Mouse (Mus musculus): ENCODE data around the gene Wbp1.

DNA sequence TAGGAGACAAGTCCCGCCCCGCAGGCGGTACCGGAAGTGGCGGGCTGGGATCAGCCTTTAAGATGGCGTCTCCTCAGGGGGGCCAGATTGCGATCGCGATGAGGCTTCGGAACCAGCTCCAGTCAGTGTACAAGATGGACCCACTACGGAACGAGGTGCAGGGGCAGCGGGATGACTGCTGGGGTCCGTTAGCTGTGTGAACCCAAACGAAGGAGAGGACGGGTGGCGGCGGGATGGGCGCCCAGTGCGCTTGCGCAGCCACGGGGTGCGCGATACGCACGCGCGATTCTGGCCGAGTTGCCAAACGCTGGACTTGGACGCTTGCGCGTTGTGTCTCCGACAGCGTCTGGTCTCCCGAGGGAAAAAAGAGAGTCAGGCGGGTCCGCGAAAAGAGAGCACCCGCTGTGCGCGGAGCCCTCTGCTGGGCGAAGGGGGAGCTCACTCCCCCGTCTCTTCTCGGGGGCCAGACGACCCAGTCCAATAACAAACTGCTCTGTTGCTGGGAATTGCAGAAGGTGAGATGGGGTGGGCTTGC is 43.0 kb downstream of the Wbp1 start:
- TF ChIP-seq CTCF (IDR thresholded peaks at IDR 0.05; ENCODE audit: low read depth) (peak; percentile 54), EP300 (IDR thresholded peaks at IDR 0.05; ENCODE audit: low read depth) (no peak)

Measured in heart, postnatal 0 days (tissue).